Mouse (Mus musculus) MEL-GATA-1-ER (cell line): ENCODE data around the gene Tmtc1.

Source experiments
- DNase-seq: peaks from one replicate; pipeline ENCODE4 v3.0.0-alpha.2; 2012; ENCODE audit warnings: low read depth; ENCODE audit errors: extremely low read depth

Tmtc1 gene

DNA sequence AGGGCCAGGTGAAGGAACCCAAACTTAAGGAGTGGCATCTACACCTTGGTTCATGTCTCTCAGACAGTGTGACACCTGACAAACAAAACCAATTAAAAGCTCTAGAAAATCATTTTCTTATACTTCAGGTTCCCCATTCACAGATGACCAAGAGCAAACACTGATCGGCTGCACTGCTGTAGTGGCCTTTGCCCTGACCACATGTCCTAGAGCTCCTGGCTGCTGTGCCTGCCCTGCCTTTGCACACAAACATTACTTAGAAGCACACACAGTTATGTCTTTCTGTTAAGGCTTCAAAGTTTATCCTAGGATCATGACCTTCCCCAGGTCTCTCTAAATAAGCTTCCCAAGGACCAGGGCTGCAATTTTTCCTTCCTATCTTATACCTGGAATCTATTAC, 199.4 kb downstream of the Tmtc1 start:
- no peak for DNase-seq

DNA sequence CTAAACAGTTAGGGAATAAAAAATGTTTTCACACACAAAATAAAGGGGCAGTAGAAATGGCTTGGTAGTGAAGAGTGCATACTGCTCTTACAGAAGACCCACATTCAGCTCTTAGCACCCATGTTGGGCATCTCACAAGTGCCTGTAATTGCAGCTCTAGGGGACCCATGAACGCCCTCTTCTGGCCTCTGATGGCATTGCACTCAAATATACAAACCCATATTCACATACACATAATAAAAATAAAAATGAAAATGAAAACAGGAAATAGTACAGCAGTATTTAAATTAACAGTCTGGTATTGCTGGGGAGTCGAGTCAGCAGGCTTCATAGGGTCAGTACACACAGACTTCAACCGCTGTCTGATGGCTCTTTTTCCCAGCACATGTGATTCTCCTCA, 201.9 kb downstream of the Tmtc1 start:
- DNase-seq: peak; percentile 27

DNA sequence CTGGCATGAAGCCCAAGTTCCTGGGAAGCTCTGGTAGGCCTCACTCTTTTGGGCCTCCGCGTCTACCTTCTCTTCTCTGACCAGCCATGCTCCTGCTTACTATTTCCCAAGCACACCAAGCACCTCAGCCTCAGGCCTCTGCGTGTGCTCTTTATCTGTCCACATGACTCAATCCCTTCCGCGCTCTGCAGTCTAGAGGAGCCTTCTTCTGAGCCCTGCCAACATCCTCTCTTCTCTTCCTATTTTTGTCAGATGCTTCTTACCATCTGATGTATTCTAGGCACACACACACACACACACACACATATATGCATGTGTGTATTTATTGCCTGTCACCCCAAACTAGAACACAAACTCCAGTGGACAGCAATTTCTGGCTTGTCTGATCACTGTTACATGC, 202.5 kb downstream of the Tmtc1 start:
- DNase-seq: no peak

DNA sequence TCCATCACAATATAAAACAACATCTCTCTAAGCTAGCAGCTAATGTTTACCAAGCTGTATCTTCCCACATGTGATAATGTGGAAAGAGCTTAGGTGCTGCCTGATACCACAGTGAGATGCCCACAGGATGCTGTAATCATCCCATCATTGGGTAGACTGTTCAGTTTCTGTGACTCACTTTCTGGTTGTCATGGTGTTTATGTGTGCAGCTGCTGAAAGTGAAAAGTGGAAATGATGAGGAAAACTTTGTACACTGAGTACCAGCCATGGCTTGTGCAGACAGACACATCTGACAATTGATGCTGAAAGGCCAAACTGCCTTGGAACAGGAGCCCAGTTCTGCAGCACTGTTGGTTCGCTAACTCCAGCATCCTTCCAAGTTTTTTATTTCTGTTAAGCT, 204.9 kb downstream of the Tmtc1 start:
- DNase-seq: no peak

DNA sequence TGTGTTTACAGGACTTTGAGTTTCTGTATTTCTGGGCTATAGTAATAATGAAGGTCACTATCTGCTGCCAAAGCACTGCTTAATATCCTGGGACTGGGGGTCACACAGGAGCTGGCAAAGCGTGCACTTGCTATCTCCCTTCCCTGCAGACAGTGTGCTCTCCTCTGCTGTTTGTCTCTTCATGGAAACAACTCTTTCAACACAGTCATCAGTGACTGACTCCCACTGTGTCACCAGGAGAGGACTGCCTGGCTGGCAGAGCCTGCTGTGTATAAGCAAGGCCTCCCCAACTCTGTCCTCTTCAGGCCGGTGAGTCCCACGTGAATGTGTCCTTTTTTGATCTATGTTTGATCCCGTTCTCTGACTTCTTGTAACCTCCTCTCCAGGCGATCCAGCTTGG, 206.7 kb downstream of the Tmtc1 start:
- no peak for DNase-seq

DNA sequence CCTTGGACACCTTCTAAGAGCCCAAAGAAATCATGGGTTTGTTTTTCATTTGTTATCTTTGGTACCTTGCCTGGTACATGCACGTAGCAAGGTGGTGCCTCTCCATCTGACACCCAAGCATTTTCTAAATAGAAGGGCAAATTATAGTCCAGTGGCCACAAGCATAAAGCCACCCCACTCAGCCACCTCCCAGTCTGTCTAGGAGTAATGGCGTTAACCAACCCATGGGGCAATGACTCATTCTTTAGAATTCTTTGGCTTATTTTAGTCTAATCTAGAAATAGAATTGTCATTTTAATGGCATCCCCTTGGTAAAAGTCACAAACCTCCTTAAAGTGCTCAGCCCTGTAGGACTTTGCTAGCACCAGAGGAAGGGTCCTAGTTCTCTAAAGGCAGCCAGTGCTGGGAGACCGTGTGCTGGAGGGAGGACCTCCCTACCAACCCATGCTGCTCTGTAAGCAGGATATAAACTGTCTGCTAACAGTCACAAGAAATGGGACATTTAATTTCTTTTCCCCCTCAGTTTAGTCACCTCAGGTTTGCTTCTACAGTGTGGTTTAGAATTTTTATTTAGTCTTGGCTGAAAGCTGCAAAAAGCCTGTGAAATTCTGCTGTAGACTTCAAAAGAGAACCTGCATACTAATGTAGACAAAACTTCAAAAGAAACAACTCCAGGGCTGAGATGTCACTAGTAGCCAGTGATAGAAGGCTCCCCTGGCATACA, 209.9 kb downstream of the Tmtc1 start:
- DNase-seq: no peak

DNA sequence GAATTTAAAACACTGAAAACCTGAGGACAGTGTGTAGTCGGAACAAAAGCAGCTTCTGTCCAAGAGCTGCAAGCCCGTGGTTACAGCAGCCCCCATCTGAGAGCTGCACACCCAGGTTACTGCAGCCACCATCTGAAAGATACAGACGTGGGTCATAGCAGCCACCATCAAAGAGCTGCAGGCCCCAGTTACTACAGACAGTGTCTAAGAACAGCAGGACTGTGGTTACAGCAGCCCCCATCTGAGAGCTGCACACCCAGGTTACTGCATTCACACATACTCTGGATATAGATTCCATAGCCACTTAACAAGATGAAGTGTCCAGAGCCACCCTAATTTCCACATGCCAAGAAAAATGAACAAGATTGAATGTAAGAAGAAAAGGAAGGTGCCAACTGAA, 216.6 kb downstream of the Tmtc1 start:
- DNase-seq: no peak

DNA sequence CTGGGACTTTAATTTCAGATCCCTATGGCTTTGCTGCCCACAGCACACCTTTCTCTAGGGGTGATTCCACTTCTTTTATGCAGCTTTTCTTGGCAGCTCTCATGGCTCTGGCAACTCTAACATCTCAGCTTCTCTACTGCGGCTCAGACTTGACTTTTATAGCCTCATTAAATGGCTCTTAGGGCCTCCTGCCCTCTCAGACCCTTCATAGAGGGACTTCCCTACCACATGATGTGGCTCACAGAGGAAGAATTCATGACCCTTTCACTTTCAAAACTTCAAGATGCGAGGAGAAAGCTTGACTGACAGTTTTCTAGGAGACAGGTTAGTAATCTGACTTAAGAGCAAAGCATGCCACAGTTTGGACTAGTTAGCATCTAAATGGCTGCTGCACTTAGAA, 221.5 kb downstream of the Tmtc1 start:
- DNase-seq: no peak

DNA sequence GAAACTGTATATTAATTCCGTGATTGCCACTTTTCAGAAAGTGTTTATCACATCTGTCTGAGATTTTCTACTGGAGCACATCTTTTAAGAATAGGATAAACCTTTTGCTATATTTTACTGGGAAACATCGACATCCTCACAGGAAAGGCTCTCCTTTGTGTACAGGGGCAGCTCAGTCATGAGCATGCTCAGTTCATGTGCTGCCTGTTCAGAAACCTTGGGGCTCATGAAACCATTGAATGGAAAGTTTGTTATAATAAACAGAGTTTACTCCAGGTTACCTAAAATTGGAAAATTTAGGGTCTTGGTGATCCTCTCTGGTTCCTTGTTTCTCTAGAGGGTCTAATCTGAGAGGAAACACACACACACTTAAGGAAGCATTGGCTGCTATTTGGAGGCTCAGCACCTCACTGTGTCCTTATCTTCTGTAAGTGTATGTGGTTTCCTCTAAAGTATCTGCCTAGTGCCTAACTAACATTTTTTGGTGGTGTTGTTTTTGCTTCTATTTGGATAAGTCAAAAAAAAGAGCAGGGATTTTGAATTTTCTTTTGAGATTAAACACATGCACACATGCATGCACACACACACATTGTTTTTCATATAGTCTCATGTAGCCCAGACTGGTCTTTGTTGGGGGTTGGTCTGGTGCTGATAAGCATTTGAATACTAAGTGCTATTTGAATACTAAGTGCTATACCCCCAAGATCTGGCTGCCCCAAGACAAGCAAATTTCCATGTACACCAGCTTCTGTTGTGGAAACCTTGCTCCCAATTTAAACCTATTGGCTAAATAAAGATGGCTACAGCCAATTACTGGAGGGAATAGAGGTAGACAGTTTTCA, 225.7 kb downstream of the Tmtc1 start:
- peak; percentile 89 for DNase-seq

DNA sequence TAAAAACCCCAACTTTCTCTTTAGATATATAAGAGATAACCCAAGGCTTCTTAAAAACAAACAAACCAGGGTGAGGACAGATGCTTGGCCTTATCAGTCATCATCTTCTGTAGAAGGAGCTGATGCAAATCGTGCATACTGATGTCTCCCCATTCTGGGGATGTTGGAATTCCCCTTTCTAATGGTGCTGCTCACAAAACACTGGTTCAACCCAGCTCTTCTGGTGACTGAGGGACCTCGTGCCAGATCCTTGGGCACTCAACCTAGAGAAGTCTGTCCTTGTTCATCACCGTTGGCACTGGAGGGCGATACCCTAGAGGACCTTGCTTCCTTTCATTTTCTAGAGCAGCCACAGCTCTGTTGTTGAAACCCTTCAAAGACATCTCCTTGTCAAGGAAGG, 227.4 kb downstream of the Tmtc1 start:
- DNase-seq: no peak

DNA sequence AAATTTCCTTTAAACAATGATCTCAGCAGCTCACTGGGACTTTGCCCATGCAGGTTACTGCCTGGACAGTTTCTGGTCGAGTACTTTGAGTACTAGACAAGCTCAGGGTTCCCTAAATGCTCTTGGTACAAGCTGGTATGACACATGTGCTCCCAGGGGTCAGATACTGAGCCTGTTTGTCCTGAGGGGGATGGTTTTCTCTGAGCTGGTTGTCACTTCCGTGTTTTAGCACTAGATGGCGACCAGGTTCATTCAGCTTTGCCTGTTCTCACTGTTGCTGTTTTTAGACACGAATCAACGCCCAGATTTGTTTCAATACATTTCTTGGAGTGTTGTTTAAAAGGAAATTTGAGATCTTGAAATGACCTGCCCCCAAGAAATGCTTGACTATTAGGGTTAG, 229.4 kb downstream of the Tmtc1 start:
- peak; percentile 56 for DNase-seq

DNA sequence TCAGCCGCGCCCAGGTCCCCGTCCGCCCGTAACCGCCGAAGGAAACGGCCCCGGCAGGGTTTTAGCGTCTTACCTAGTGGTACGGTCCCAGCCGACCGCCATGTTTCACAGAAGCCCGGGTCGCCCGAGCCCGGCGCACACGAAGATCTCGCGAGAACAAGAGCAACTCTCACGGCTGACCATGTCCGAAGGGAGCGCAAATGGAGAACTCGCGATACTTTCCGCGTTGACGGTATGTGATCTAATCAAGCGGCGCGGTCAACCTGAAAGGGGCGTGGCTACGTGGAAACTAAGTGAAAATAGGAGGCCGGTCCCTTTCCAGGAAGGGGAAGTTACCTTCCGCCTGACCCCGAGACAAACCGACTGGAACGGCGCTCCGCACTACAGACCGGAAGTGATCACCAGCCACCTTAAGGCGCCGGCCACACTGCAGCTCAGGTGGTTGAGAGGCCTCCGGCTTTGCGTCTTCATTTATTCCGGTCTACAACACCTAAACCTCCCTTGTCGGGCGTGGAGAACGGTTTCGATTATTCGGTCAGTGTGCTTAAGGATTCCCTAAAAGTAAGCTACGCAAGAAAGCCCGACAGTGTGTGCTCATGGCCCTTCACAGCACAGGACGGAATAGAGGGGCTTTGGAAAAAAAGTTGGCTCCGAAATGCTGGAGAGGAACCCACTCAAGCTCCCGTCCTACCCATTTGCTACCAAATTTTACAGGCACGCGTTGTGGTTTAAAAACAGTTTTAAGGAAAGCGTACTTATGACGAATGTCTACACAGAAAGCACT, 232.1 kb downstream of the Tmtc1 start, which contains the start of gene Ergic2:
Gene Ergic2, minus strand, starts transcription at position 478 of the 784 bp plus-strand sequence.
- peak; percentile 98 for DNase-seq

DNA sequence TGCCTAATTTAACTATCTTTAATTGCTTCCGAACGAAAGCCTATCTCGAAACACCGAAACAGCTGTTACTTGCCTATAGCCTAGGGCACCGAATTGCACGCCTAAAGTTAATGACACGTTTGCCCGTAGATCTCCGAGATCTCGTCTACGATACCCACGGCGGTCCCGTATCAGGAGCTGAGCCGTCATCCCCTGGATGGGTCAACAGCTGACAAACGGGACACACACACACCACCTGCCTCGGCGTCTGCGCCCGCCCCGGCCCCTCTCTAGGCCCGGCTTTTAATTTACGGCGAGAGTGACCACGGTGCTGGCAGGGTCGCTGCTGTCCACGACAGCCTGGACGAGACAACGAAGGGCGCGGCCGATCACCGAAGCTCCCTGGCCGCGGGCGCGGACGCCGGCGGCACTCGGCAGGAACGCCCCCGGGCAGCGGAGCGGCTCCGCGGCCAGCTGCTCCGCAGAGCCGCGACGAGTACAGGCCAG, 232.8 kb downstream of the Tmtc1 start:
- DNase-seq: no peak

DNA sequence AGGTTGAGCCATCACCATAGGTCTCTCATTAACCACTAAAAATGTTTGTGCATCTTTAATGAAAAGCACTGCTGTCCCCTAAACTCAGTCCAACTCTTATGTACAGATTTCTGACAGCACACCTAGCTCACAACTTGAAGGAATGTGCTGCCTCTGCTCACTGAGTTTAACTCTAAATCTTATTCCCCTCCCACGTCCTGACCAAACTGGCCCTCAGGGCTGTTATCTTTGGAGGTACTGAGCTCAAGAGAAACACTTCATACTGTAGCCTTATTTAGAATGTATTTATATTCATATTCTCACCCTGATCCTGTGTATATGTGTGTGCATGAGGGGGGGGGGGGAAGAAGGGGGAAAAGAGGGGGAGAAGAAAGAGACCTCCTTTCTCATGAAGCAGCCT, 236.7 kb downstream of the Tmtc1 start:
- DNase-seq: no peak

DNA sequence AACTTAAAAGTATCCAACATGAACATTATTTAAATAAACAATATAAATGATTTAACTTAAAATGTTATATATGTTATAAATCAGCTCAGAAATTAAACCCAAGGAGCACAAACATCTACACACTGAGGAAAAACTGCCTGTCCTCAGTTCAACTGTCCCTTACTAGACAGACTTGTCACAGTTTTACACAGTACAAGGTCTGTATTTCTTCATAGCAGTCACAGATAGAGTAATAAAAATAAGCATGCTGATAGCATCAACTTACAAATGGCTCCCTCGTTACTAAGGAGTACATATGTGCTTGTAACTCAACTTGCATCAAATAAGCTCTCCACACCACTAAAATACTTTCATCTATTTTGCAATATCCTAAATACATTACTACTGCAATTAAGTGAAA, 239.1 kb downstream of the Tmtc1 start:
- no peak for DNase-seq

DNA sequence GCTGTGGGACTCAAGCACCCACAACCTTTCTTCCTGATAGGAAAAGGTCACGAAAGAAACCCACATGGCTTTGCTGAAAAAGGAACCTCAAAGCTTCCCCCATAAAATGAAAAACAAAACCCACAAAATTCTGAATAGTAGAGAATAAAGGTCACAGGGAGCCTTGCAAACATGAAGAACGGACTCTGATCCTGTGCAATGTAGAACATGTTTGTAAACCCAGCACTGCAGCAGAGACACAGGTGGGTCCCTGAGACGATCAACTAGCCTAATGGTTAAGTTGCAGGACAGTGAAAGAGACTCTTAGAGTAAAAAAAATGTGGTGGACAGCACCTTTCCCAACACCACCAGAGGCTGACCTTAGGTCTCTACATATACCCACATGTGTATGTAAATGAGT, 244.5 kb downstream of the Tmtc1 start:
- DNase-seq: no peak

DNA sequence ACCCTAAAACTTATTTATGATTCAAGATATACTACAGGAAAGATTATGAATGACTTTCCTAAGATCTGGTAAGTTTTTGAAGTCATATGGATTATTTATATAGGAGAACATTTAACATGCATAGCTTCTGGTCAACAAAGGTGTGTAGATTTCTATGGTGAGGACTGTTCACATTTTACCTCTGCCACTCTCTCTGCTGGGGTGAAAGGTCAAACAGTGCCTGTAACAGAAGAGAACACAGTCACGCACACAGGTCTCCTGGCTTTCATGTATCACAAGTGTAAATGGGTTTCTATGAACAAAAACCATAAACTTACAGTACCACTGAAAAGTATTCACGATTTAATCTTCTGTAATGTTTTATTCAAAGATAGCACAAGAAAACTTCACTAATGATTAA, 245.0 kb downstream of the Tmtc1 start:
- DNase-seq: no peak

DNA sequence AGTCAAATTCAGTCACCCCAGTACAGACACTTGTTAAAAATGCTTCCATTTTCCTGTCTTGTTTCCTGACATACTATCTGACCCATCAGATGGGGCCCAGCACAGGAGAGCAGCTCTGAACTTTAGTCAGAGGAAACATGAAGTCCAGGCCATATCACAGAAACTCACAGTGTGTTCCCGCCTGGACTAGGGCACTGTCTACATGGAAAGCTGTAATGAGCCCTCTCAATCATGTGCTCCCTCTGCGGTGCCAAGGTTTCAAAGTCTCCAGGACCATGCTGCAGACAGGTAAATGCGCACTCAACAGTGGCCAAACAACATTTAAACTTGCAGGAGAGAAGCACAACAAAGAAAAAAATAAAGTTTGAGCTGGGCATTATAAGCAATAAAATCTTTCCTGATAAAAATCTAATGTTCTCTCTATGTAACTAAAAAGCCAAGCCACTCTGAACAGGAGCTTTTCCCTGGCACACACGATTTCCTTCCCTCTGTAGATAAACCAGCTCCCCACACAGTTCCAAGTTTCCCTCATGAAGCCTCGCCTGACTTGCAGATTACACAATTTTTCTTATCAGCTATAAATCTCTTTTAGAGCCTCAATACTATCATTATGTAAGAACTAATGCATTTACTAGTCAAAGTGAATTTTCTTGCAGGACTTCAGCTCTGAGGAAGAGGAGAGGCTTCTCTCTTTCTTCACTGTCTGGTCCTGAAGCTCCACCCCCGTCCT, 250.1 kb downstream of the Tmtc1 start:
- DNase-seq: no peak

DNA sequence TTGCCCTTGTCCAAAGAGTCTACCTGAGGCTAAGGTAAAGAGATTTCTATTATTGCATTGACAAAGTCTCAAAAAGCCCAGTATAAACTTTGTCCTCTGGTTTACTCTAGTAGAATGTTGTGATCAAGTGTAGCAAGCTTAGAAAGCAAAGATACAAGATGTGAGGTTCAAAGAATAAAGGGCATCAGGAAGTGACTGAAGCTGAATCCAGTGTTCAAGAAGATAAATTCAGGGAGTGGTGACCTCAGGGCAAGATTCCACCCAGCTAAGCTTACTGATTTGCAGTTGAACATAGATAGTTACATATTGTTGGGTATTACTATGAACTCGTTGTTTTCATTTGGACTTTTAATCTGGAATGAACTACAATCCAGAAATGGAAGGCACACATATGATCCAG, 258.5 kb downstream of the Tmtc1 start:
- DNase-seq: no peak
